In genomic region chr10:60706268-60706667, GRCm38 (mm10) we compare ENCODE assay signal across 28 mouse cellular contexts. TPM values are rescaled to one million over a fixed set of nuclear protein-coding genes. Genes with fewer than 3 reads are reported as not detected.
DNase-seq lines count a peak whose midpoint lies in the region; ATAC-seq and TF ChIP-seq lines count a peak whose summit lies in the region.
"Had no signal": no experiment of that assay in that cellular context is flagged by ENCODE, and none has a peak within 500 bp of the region (broad histone marks: within the 10 kb centered on the region; RNA-seq: fewer than 3 reads in every experiment).

No protein-coding gene starts in this region.

- 90% methylated on average over 4 of the region's 4 CpGs for WGBS in hindbrain, embryonic 13.5 days

- TF ChIP-seq CTCF in layer of hippocampus, adult 2 months (conservative IDR thresholded peaks at IDR 0.05): no peak
- TF ChIP-seq CTCF in bone marrow macrophage, adult 2 months (IDR thresholded peaks at IDR 0.05; ENCODE audit: low read depth, low read length): no peak

- H3K4me3 ChIP-seq in layer of hippocampus, adult 2 months: no peak overlapping the region
- no peak overlapping the region for H3K4me3 ChIP-seq in bone marrow macrophage, adult 2 months (ENCODE audit: insufficient read depth, low read length)
- H3K4me3 ChIP-seq in hindbrain, embryonic 13.5 days: no peak overlapping the region
- H3K4me3 ChIP-seq: embryonic facial prominence, embryonic 15.5 days; heart, adult 2 months; heart, embryonic 13.5 days; limb, embryonic 12.5 days; midbrain, embryonic 13.5 days; neural tube, embryonic 12.5 days had no signal

- H3K27ac ChIP-seq in layer of hippocampus, adult 2 months: no peak overlapping the region; the same call in 1 of the 2 replicates
- H3K27ac ChIP-seq in bone marrow macrophage, adult 2 months (ENCODE audit: insufficient read depth, low read depth, low read length): peak overlapping the region; percentile 40
- no peak overlapping the region for H3K27ac ChIP-seq in hindbrain, embryonic 13.5 days
- H3K27ac ChIP-seq: embryonic facial prominence, embryonic 15.5 days; heart, adult 2 months; heart, embryonic 13.5 days; hindbrain, embryonic 14.5 days; kidney, postnatal 0 days; limb, embryonic 12.5 days; midbrain, embryonic 13.5 days; neural tube, embryonic 12.5 days had no signal

- H3K27me3 ChIP-seq in hindbrain, embryonic 13.5 days: 0 out of 2 replicates have a peak, but pooled peaks cover 2% of the 10 kb centered on the region
- H3K27me3 ChIP-seq: embryonic facial prominence, embryonic 15.5 days; neural tube, embryonic 12.5 days had no signal

- peak; percentile 93 for ATAC-seq in megakaryocyte, adult 5-6 weeks (ENCODE audit: poor library complexity, severe bottlenecking)
- ATAC-seq in hindbrain, embryonic 13.5 days (ENCODE audit: low FRiP score): no peak
- ATAC-seq: activated CD4-positive, CD25-positive, alpha-beta regulatory T cell, adult 4 months; forebrain, embryonic 14.5 days; inflammation-experienced regulatory T-cells, adult 6 months; midbrain, embryonic 13.5 days had no signal

- DNase-seq in layer of hippocampus, adult 9-11 months: peak; percentile 75
- DNase-seq in layer of hippocampus, adult 2 months (ENCODE audit: low spot score in 2 of 2): no peak
- peak; percentile 84 for DNase-seq in A20 (ENCODE audit: low read depth, low spot score)
- DNase-seq in c-Kit-positive CD71-positive TER-119-positive erythroid progenitor cells, embryonic 14.5 days (ENCODE audit: low spot score): no peak
- no peak for DNase-seq in frontal cortex, postnatal 14 days (ENCODE audit: low spot score in 2 of 2)
- DNase-seq: adrenal gland, postnatal 10 days; cerebellum, adult 8-10 months; cerebellum, postnatal 36 days; heart, adult 2 months; kidney, adult 2 months; layer of hippocampus, postnatal 36 days; lung, embryonic 14.5 days; right cerebral cortex, postnatal 14 days; thymus, postnatal 36 days had no signal

- no peak for TF ChIP-seq POLR2A in bone marrow macrophage, adult 2 months (IDR thresholded peaks at IDR 0.05; ENCODE audit: borderline replicate concordance, low read depth, low read length)

- H3K36me3 ChIP-seq in hindbrain, embryonic 13.5 days: no peaks in the 10 kb centered on the region; the same call in 1 of the 2 replicates
- H3K36me3 ChIP-seq: embryonic facial prominence, embryonic 15.5 days; heart, embryonic 13.5 days; limb, embryonic 12.5 days; neural tube, embryonic 12.5 days had no signal

- no peak overlapping the region for H3K4me2 ChIP-seq in hindbrain, embryonic 13.5 days
- H3K4me2 ChIP-seq: embryonic facial prominence, embryonic 15.5 days; heart, embryonic 13.5 days; hindbrain, embryonic 14.5 days; limb, embryonic 12.5 days; liver, embryonic 11.5 days; lung, embryonic 14.5 days; midbrain, embryonic 13.5 days; neural tube, embryonic 12.5 days had no signal

- H3K4me1 ChIP-seq in bone marrow macrophage, adult 2 months (ENCODE audit: control insufficient read depth, insufficient read depth, low read length): peaks cover 22% of the 10 kb centered on the region
- no peaks in the 10 kb centered on the region for H3K4me1 ChIP-seq in hindbrain, embryonic 13.5 days (replicated peaks)
- H3K4me1 ChIP-seq: embryonic facial prominence, embryonic 15.5 days; heart, embryonic 13.5 days; limb, embryonic 12.5 days; midbrain, embryonic 13.5 days; neural tube, embryonic 12.5 days had no signal

- H3K9ac ChIP-seq in hindbrain, embryonic 13.5 days: no peak overlapping the region
- H3K9ac ChIP-seq: embryonic facial prominence, embryonic 15.5 days; heart, embryonic 13.5 days; hindbrain, embryonic 14.5 days; limb, embryonic 12.5 days; lung, embryonic 14.5 days; midbrain, embryonic 13.5 days; neural tube, embryonic 12.5 days had no signal

- no peaks in the 10 kb centered on the region for H3K9me3 ChIP-seq in hindbrain, embryonic 13.5 days
- H3K9me3 ChIP-seq: embryonic facial prominence, embryonic 15.5 days; heart, embryonic 13.5 days; limb, embryonic 12.5 days; midbrain, embryonic 13.5 days; neural tube, embryonic 12.5 days had no signal

RNA-seq across cellular contexts. Expression of gene Cdh23, which starts 10.0 kb away (rescaled TPM):
- 1 to 10 TPM; 2.7 to 2.9 TPM for total RNA-seq in layer of hippocampus, adult 2 months (2021)
- not detected in 2 replicates for polyA plus RNA-seq in bone marrow macrophage, adult 2 months (2012; ENCODE audit: insufficient read depth, insufficient read length, missing spikeins)
- 0.16 and 0.36 TPM in 2 replicates for total RNA-seq in megakaryocyte, adult 5-6 weeks (2015)
- total RNA-seq in megakaryocyte, adult 5-6 weeks (2017): 0.29 and 0.77 TPM in 2 replicates
- 2.0 TPM in 2 replicates for polyA plus RNA-seq in hindbrain, embryonic 13.5 days (2015; fragmentation: Nextera tagmentation; extraction: Ambion mirVana)

RNA-seq across cellular contexts. Expression of gene Slc29a3, which starts 46.3 kb away (rescaled TPM):
- total RNA-seq in layer of hippocampus, adult 2 months (2021): 10 to 100 TPM; 14.6 to 18.3 TPM
- polyA plus RNA-seq in bone marrow macrophage, adult 2 months (2012; ENCODE audit: insufficient read depth, insufficient read length, missing spikeins): 42.7 and 50.8 TPM in 2 replicates
- 74.1 and 81.6 TPM in 2 replicates for total RNA-seq in megakaryocyte, adult 5-6 weeks (2015)
- 25.5 and 32.2 TPM in 2 replicates for total RNA-seq in megakaryocyte, adult 5-6 weeks (2017)
- 14.1 and 15.8 TPM in 2 replicates for polyA plus RNA-seq in hindbrain, embryonic 13.5 days (2015; fragmentation: Nextera tagmentation; extraction: Ambion mirVana)

Comparison
In these comparisons a context has a peak if more than half of its experiments do, and no peak if none do; other contexts are left out.
1. DNase-seq: peak in layer of hippocampus, adult 9-11 months (single experiment) and A20 (single experiment); none in layer of hippocampus, adult 2 months (0 of 2), c-Kit-positive CD71-positive TER-119-positive erythroid progenitor cells, embryonic 14.5 days (single experiment) and frontal cortex, postnatal 14 days (0 of 2).